Mouse (Mus musculus): ENCODE results near the gene Ypel5. TPM values are rescaled to one million over a fixed set of nuclear protein-coding genes. Genes with fewer than 3 reads are reported as not detected.

The Ypel5 gene
- polyA plus RNA-seq, 1 experiment from 2014 or later: 36.4 TPM

DNA sequence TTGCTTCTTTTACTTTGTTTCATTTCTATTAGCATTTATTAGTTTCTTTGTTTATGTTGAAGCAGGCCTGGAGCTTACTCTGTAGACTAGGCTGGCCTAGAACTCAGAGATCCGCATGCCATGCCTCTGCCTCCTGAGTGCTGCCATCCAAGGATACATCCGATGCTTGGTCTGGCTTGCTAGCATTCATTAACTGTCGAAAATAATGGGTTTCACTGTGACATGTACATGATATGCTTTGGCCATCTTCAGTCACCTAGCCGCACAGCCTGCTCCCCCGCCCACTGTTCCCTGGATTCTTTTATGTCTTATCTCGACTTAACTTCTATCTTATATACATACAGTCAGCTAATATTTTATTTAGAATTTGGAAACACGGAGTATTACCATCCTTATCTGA is 60.8 kb downstream of the Ypel5 start:
- Histone ChIP-seq H3K9me3 (ENCODE audit: low read depth, low read length) (no peaks in the 10 kb centered on the region), H3K4me3 (ENCODE audit: low read depth, low read length) (no peak overlapping the region), H3K27me3 (ENCODE audit: insufficient read depth, low read length) (no peaks in the 10 kb centered on the region), H3K4me2 (no peak overlapping the region), H3K4me1 (ENCODE audit: insufficient read depth) (no peaks in the 10 kb centered on the region), H3K27ac (ENCODE audit: low read depth) (no peak overlapping the region), H3K36me3 (ENCODE audit: insufficient read depth) (no peaks in the 10 kb centered on the region), H3K9ac (no peak overlapping the region)
- WGBS: 43% methylated on average over 7 of the region's 7 CpGs
- DNase-seq (no peak), ATAC-seq (ENCODE audit: insufficient read depth) (no peak)
- no peak for TF ChIP-seq CTCF (IDR thresholded peaks at IDR 0.05; ENCODE audit: low read depth)

DNA sequence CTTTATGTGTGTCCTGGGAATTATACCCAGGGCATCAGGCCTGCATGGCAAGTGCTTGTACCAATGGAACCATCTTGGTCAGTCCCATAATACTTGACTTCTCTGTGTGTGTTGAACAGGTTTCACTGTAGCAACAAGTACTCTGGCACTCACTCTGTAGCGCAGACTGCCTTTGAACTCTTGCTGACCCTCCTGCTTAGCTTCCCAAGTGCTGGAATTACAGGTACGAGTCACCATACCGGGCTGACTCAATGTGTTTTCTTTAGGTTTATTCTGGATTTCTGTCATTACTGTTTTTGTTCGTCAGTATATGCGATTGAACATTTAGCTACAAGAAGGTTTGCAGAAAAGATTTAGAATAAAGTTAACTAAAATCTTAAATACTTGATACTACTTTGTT is 61.7 kb downstream of the Ypel5 start:
- 49% methylated on average over 5 of the region's 5 CpGs for WGBS
- no peak for DNase-seq

DNA sequence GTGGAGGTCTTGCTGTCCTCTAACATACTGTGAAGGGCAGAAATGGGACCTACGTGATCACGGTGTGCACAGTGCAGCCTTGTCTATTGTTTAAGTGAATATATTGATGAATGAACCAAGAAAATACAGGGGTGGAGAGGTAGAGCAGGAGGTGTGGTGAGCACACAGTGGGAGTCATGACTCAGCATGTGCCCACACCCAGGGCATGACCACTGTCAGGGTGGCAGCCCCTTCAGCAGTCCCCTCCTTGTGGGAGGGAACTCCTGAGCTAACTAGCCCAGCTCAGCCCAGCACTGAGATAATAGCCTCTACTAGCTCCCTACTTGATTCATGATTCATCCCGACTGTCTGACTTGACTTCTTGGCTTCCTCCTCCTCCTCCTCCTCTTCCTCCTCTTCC is 62.5 kb downstream of the Ypel5 start:
- DNase-seq (no peak), ATAC-seq (ENCODE audit: insufficient read depth) (no peak)
- WGBS: 60% methylated on average over 3 of the region's 3 CpGs
- Histone ChIP-seq H3K27ac (ENCODE audit: low read depth) (no peak overlapping the region), H3K9ac (no peak overlapping the region), H3K4me1 (ENCODE audit: insufficient read depth) (no peaks in the 10 kb centered on the region), H3K4me3 (ENCODE audit: low read depth, low read length) (no peak overlapping the region), H3K4me2 (no peak overlapping the region), H3K36me3 (ENCODE audit: insufficient read depth) (no peaks in the 10 kb centered on the region), H3K9me3 (ENCODE audit: low read depth, low read length) (no peaks in the 10 kb centered on the region), H3K27me3 (ENCODE audit: insufficient read depth, low read length) (no peaks in the 10 kb centered on the region)
- no peak for TF ChIP-seq CTCF (IDR thresholded peaks at IDR 0.05; ENCODE audit: low read depth)

More for the DNA sequence above, 61.7 kb downstream of the Ypel5 start:
- ATAC-seq (ENCODE audit: insufficient read depth): no peak
- Histone ChIP-seq H3K9me3 (ENCODE audit: low read depth, low read length) (no peaks in the 10 kb centered on the region), H3K27me3 (ENCODE audit: insufficient read depth, low read length) (no peaks in the 10 kb centered on the region), H3K9ac (no peak overlapping the region), H3K27ac (ENCODE audit: low read depth) (no peak overlapping the region), H3K4me1 (ENCODE audit: insufficient read depth) (no peaks in the 10 kb centered on the region), H3K36me3 (ENCODE audit: insufficient read depth) (no peaks in the 10 kb centered on the region), H3K4me2 (no peak overlapping the region), H3K4me3 (ENCODE audit: low read depth, low read length) (no peak overlapping the region)
- TF ChIP-seq CTCF (IDR thresholded peaks at IDR 0.05; ENCODE audit: low read depth): no peak

Other genes with a start within 250 kb of the Ypel5 start
- 0.03 and 0.07 TPM in 2 replicates for gene Alk, start 231.8 kb upstream of the Ypel5 start, polyA plus RNA-seq (2014; fragmentation: Nextera tagmentation; extraction: Ambion mirVana)
- 6.4 and 6.8 TPM in 2 replicates for gene Lbh, start 81.9 kb downstream of the Ypel5 start, polyA plus RNA-seq (2014; fragmentation: Nextera tagmentation; extraction: Ambion mirVana)

All from lung, embryonic 14.5 days (tissue).